ENCODE assay signal across 17 mouse cellular contexts in the genomic region with DNA sequence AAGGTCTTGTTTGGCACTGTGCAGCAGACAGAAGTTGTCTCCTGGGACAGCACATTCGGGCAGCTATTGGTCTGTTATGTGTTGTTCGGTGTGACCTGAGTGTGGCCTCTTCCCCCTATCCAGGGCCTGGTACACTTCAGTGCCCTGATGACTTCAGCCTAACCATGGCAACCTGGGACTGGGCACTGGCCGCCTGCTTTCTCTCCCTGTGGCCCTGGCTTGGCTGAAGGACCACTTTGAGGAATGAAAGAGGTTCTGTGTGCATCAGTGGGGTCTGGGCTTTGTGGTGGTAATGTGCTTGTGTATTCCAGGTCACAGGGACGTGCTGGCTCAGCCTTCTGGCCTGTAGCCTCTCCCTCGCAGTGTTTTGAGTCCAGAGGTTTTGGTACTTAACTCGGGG. TPM values are rescaled to one million over a fixed set of nuclear protein-coding genes. Genes with fewer than 3 reads are reported as not detected.
DNase-seq lines count a peak whose midpoint lies in the region; ATAC-seq and TF ChIP-seq lines count a peak whose summit lies in the region.
"Had no signal": no experiment of that assay in that cellular context is flagged by ENCODE, and none has a peak within 500 bp of the region (broad histone marks: within the 10 kb centered on the region; RNA-seq: fewer than 3 reads in every experiment).

No protein-coding gene starts in this region.

- peak; percentile 35 for DNase-seq in cerebellum, adult 9-10 months
- DNase-seq in cerebellum, postnatal 14 days = no peak
- no peak for DNase-seq in midbrain, embryonic 14.5 days
- peak; percentile 46 to 83 for DNase-seq in layer of hippocampus, adult 2 months (ENCODE audit: low spot score in 2 of 2)
- DNase-seq in left cerebral cortex, postnatal 4 days = peak; percentile 37
- no peak for DNase-seq in retina, postnatal 1 day
- no peak for DNase-seq in B cell, adult 2 months
- DNase-seq: adrenal gland, adult 2 months; embryo, embryonic 11 days; kidney, adult 9 months had no signal

- peaks cover 6% of the 10 kb centered on the region for H3K4me1 ChIP-seq in midbrain, embryonic 13.5 days (replicated peaks)
- peaks cover 5% of the 10 kb centered on the region for H3K4me1 ChIP-seq in midbrain, embryonic 14.5 days (ENCODE audit: control insufficient read depth, insufficient read depth, low read length)
- H3K4me1 ChIP-seq: heart, embryonic 13.5 days; lung, embryonic 15.5 days had no signal

- no peak overlapping the region for H3K4me3 ChIP-seq in midbrain, embryonic 13.5 days (replicated peaks)
- H3K4me3 ChIP-seq in midbrain, embryonic 14.5 days (replicated peaks; ENCODE audit: low read depth, low read length) = no peak overlapping the region
- no peak overlapping the region for H3K4me3 ChIP-seq in layer of hippocampus, adult 2 months
- H3K4me3 ChIP-seq: forebrain, embryonic 15.5 days; heart, embryonic 13.5 days; lung, embryonic 15.5 days had no signal

- 64% methylated on average over 6 of the region's 6 CpGs for WGBS in midbrain, embryonic 13.5 days
- 70% methylated on average over 6 of the region's 6 CpGs for WGBS in midbrain, embryonic 14.5 days

- 0 out of 2 replicates have a peak, but pooled peaks have one; percentile 6 for ATAC-seq in midbrain, embryonic 13.5 days
- ATAC-seq in midbrain, embryonic 14.5 days (ENCODE audit: low FRiP score, low TSS enrichment) = no peak
- ATAC-seq: forebrain, embryonic 15.5 days had no signal

- H3K4me2 ChIP-seq in midbrain, embryonic 13.5 days (replicated peaks) = no peak overlapping the region
- no peak overlapping the region for H3K4me2 ChIP-seq in midbrain, embryonic 14.5 days (ENCODE audit: low read length)
- H3K4me2 ChIP-seq: forebrain, embryonic 15.5 days; heart, embryonic 13.5 days; lung, embryonic 15.5 days had no signal

- H3K27ac ChIP-seq in midbrain, embryonic 13.5 days = no peak overlapping the region
- H3K27ac ChIP-seq in midbrain, embryonic 14.5 days (replicated peaks; ENCODE audit: low read depth, low read length) = no peak overlapping the region
- H3K27ac ChIP-seq in layer of hippocampus, adult 2 months = peak overlapping the region; percentile 83
- H3K27ac ChIP-seq: forebrain, embryonic 15.5 days; heart, embryonic 13.5 days; lung, embryonic 15.5 days had no signal

- H3K9ac ChIP-seq in midbrain, embryonic 13.5 days (replicated peaks) = no peak overlapping the region
- H3K9ac ChIP-seq in midbrain, embryonic 14.5 days (replicated peaks; ENCODE audit: low read length) = no peak overlapping the region
- H3K9ac ChIP-seq: forebrain, embryonic 15.5 days; heart, embryonic 13.5 days; lung, embryonic 15.5 days had no signal

- H3K36me3 ChIP-seq in midbrain, embryonic 13.5 days = no peaks in the 10 kb centered on the region
- H3K36me3 ChIP-seq in midbrain, embryonic 14.5 days (ENCODE audit: control insufficient read depth, insufficient read depth, low read length) = no peaks in the 10 kb centered on the region
- H3K36me3 ChIP-seq: forebrain, embryonic 15.5 days; heart, embryonic 13.5 days; lung, embryonic 15.5 days had no signal

- TF ChIP-seq CTCF in layer of hippocampus, adult 2 months (conservative IDR thresholded peaks at IDR 0.05) = no peak

- peaks cover 22% of the 10 kb centered on the region for H3K27me3 ChIP-seq in midbrain, embryonic 13.5 days
- H3K27me3 ChIP-seq in midbrain, embryonic 14.5 days (ENCODE audit: control insufficient read depth, insufficient read depth, low read length) = peaks cover 13% of the 10 kb centered on the region

- intact Hi-C loops in left cerebral cortex, postnatal 4 days (cut with DNase I) = no loop called here

- no peaks in the 10 kb centered on the region for H3K9me3 ChIP-seq in midbrain, embryonic 13.5 days
- no peaks in the 10 kb centered on the region for H3K9me3 ChIP-seq in midbrain, embryonic 14.5 days (ENCODE audit: control insufficient read depth, low read length)
- H3K9me3 ChIP-seq: forebrain, embryonic 15.5 days; heart, embryonic 13.5 days; lung, embryonic 15.5 days had no signal

RNA-seq across cellular contexts. Expression of a gene that starts 46.2 kb away (rescaled TPM):
- 6.3 and 6.5 TPM in 2 replicates for polyA plus RNA-seq in midbrain, embryonic 13.5 days (2015; fragmentation: Nextera tagmentation; extraction: Ambion mirVana)
- polyA plus RNA-seq in midbrain, embryonic 14.5 days (2014; fragmentation: Nextera tagmentation; extraction: Ambion mirVana) = 4.6 and 5.2 TPM in 2 replicates
- 100 to 1,000 TPM; 133 to 144 TPM for total RNA-seq in layer of hippocampus, adult 2 months (2021)
- 10 to 100 TPM; 16.3 to 25.7 TPM for total RNA-seq in left cerebral cortex, postnatal 4 days (2021)

RNA-seq across cellular contexts. Expression of a gene that starts 50.0 kb away (rescaled TPM):
- 1.1 and 1.3 TPM in 2 replicates for polyA plus RNA-seq in midbrain, embryonic 13.5 days (2015; fragmentation: Nextera tagmentation; extraction: Ambion mirVana)
- polyA plus RNA-seq in midbrain, embryonic 14.5 days (2014; fragmentation: Nextera tagmentation; extraction: Ambion mirVana) = 1.7 and 2.0 TPM in 2 replicates
- total RNA-seq in layer of hippocampus, adult 2 months (2021) = 10 to 100 TPM; 31.8 to 33.1 TPM
- 10 to 100 TPM; 33.2 to 36.8 TPM for total RNA-seq in left cerebral cortex, postnatal 4 days (2021)
- total RNA-seq: hematopoietic stem cell, adult 5-6 weeks; liver, adult 2 months; megakaryocyte progenitor cell, adult 5-6 weeks had no signal
- polyA plus RNA-seq: heart, embryonic 13.5 days; lung, embryonic 15.5 days had no signal

Comparison
In these comparisons a context has a peak if more than half of its experiments do, and no peak if none do; other contexts are left out.
1. DNase-seq: peak in cerebellum, adult 9-10 months (single experiment), layer of hippocampus, adult 2 months (2 of 2) and left cerebral cortex, postnatal 4 days (single experiment); none in cerebellum, postnatal 14 days (0 of 2), midbrain, embryonic 14.5 days (single experiment), retina, postnatal 1 day (single experiment) and B cell, adult 2 months (0 of 2).
2. RNA of a gene that starts 46.2 kb away (total RNA-seq): 133 to 144 TPM in layer of hippocampus, adult 2 months; 16.3 to 25.7 TPM in left cerebral cortex, postnatal 4 days; every median in the first group is over 4 times any median in the second.